Mouse (Mus musculus) neural tube, embryonic 14.5 days (tissue): ENCODE results near the gene Spout1. TPM values are rescaled to one million over a fixed set of nuclear protein-coding genes. Genes with fewer than 3 reads are reported as not detected.

ENCODE experiments used
- ATAC-seq: fragments of 200-750 bp; cut with Nextera tagmentation; 2 replicates; pipeline ENCODE4 v1.8.0; 2017; ENCODE audit warnings: low read depth, mild to moderate bottlenecking, moderate TSS enrichment, moderate library complexity
- H3K27ac ChIP-seq: fragments of 300-500 bp; sonication (generic); 2 replicates; pipeline ENCODE4 v1.5.1; 2014; ENCODE audit warnings: low read depth, mild to moderate bottlenecking, control low read depth, low read length, moderate library complexity, mixed read lengths
- H3K27me3 ChIP-seq: fragments of 300-500 bp; sonication (generic); 2 replicates; pipeline ENCODE4 v1.6.1; 2014; ENCODE audit warnings: low read length; ENCODE audit not compliant: control insufficient read depth, insufficient read depth
- H3K36me3 ChIP-seq: fragments of 300-500 bp; sonication (generic); 2 replicates; pipeline ENCODE4 v1.6.1; 2014; ENCODE audit warnings: low read length, mixed read lengths; ENCODE audit not compliant: control insufficient read depth, insufficient read depth
- H3K4me1 ChIP-seq: fragments of 300-500 bp; sonication (generic); 2 replicates; pipeline ENCODE4 v1.6.1; 2014; ENCODE audit warnings: low read length; ENCODE audit not compliant: control insufficient read depth, insufficient read depth
- H3K4me2 ChIP-seq: fragments of 300-500 bp; sonication (generic); 2 replicates; pipeline ENCODE4 v1.6.1; 2014; ENCODE audit warnings: mild to moderate bottlenecking, low read depth, low read length, control low read depth
- H3K4me3 ChIP-seq: fragments of 300-500 bp; sonication (generic); 2 replicates; pipeline ENCODE4 v1.5.1; 2014; ENCODE audit warnings: low read depth, low read length, control low read depth, mixed read lengths
- H3K9ac ChIP-seq: fragments of 300-500 bp; sonication (generic); replicated peaks from 2 replicates; pipeline ENCODE4 v1.6.1; 2014; ENCODE audit warnings: low read depth, mild to moderate bottlenecking, control low read depth, low read length, mixed read lengths
- H3K9me3 ChIP-seq: fragments of 300-500 bp; sonication (generic); 2 replicates; pipeline ENCODE4 v1.6.1; 2016; ENCODE audit warnings: low read length; ENCODE audit not compliant: control insufficient read depth
- WGBS: fragments of 180-500 bp; shearing (Covaris S2); extraction: QIAGEN DNeasy Blood & Tissue Kit; methylation state at CpG from one replicate; pipeline ENCODE4 v1.1.7; 2014; 5-methylcytosine and 5-hydroxymethylcytosine counted together
- polyA plus RNA-seq: library from polyadenylated mRNA; unstranded; fragments of >200 nt; fragmentation: Nextera tagmentation; extraction: Ambion mirVana; gene quantifications from 2 replicates; pipeline ENCODE4 v1.2.1, GENCODE M21; 2014

Spout1 gene
- 59.5 and 64.2 TPM in 2 replicates for polyA plus RNA-seq

- Histone ChIP-seq H3K36me3 (peaks cover 18% of the 10 kb centered on the region), H3K9me3 (no peaks in the 10 kb centered on the region), H3K4me2 (peak within 1 kb of the TSS; percentile 90), H3K27me3 (no peaks in the 10 kb centered on the region), H3K9ac (peak within 1 kb of the TSS; percentile 66), H3K4me3 (peak within 1 kb of the TSS; percentile 69), H3K4me1 (peaks cover 5% of the 10 kb centered on the region), H3K27ac (no peak within 1 kb of the TSS)
- peak; percentile 99 for ATAC-seq
- 3% methylated on average over 54 of the region's 54 CpGs for WGBS
These were observed at the start of gene Spout1 for GRCm38 (mm10) chr2:30177700-30178675. TSS of gene Spout1 (minus strand) at chr2:30178459.

GRCm38 (mm10) chr2:30216293-30216692 is 38.0 kb upstream of the Spout1 start:
- no peak overlapping the region for H3K27ac ChIP-seq
- H3K36me3 ChIP-seq = no peaks in the 10 kb centered on the region
- H3K4me3 ChIP-seq = no peak overlapping the region
- H3K9me3 ChIP-seq = no peaks in the 10 kb centered on the region
- no peaks in the 10 kb centered on the region for H3K27me3 ChIP-seq
- no peaks in the 10 kb centered on the region for H3K4me1 ChIP-seq
- ATAC-seq = no peak
- H3K9ac ChIP-seq = no peak overlapping the region
- no peak overlapping the region for H3K4me2 ChIP-seq
- WGBS = 96% methylated on average over 5 of the region's 5 CpGs

GRCm38 (mm10) chr2:30215493-30215892 is 37.2 kb upstream of the Spout1 start:
- H3K27ac ChIP-seq = no peak overlapping the region
- H3K4me3 ChIP-seq = no peak overlapping the region
- no peaks in the 10 kb centered on the region for H3K4me1 ChIP-seq
- no peak overlapping the region for H3K4me2 ChIP-seq
- no peak overlapping the region for H3K9ac ChIP-seq
- 79% methylated on average over 6 of the region's 6 CpGs for WGBS
- H3K27me3 ChIP-seq = no peaks in the 10 kb centered on the region
- H3K36me3 ChIP-seq = no peaks in the 10 kb centered on the region
- ATAC-seq = no peak
- H3K9me3 ChIP-seq = no peaks in the 10 kb centered on the region

GRCm38 (mm10) chr2:30214745-30215144 is 36.5 kb upstream of the Spout1 start:
- no peak overlapping the region for H3K4me2 ChIP-seq
- ATAC-seq = no peak
- no peak overlapping the region for H3K4me3 ChIP-seq
- no peaks in the 10 kb centered on the region for H3K27me3 ChIP-seq
- H3K27ac ChIP-seq = no peak overlapping the region
- no peaks in the 10 kb centered on the region for H3K36me3 ChIP-seq
- H3K9ac ChIP-seq = no peak overlapping the region
- H3K4me1 ChIP-seq = no peaks in the 10 kb centered on the region
- H3K9me3 ChIP-seq = no peaks in the 10 kb centered on the region
- 93% methylated on average over 3 of the region's 3 CpGs for WGBS

GRCm38 (mm10) chr2:30212951-30213350 is 34.7 kb upstream of the Spout1 start:
- no peak for ATAC-seq
- Histone ChIP-seq H3K4me2 (no peak overlapping the region), H3K36me3 (no peaks in the 10 kb centered on the region), H3K9ac (no peak overlapping the region), H3K4me1 (no peaks in the 10 kb centered on the region), H3K9me3 (no peaks in the 10 kb centered on the region), H3K4me3 (no peak overlapping the region), H3K27ac (no peak overlapping the region), H3K27me3 (no peaks in the 10 kb centered on the region)
- WGBS = 75% methylated on average over 1 of the region's 1 CpGs

GRCm38 (mm10) chr2:30212169-30212545 is 33.9 kb upstream of the Spout1 start:
- H3K9me3 ChIP-seq = no peaks in the 10 kb centered on the region
- no peaks in the 10 kb centered on the region for H3K4me1 ChIP-seq
- ATAC-seq = no peak
- 73% methylated on average over 4 of the region's 4 CpGs for WGBS
- no peak overlapping the region for H3K4me2 ChIP-seq
- H3K27ac ChIP-seq = no peak overlapping the region
- no peak overlapping the region for H3K9ac ChIP-seq
- no peaks in the 10 kb centered on the region for H3K36me3 ChIP-seq
- no peak overlapping the region for H3K4me3 ChIP-seq
- no peaks in the 10 kb centered on the region for H3K27me3 ChIP-seq

- Histone ChIP-seq H3K27me3 (no peaks in the 10 kb centered on the region), H3K4me2 (no peak overlapping the region), H3K4me3 (no peak overlapping the region), H3K9ac (no peak overlapping the region), H3K36me3 (no peaks in the 10 kb centered on the region), H3K27ac (no peak overlapping the region), H3K4me1 (peaks cover 1% of the 10 kb centered on the region), H3K9me3 (no peaks in the 10 kb centered on the region)
- 70% methylated on average over 6 of the region's 6 CpGs for WGBS
- ATAC-seq = no peak
These were observed 33.3 kb upstream of the Spout1 start for GRCm38 (mm10) chr2:30211408-30212168.

GRCm38 (mm10) chr2:30207886-30208285 is 29.6 kb upstream of the Spout1 start:
- Histone ChIP-seq H3K9me3 (no peaks in the 10 kb centered on the region), H3K27me3 (no peaks in the 10 kb centered on the region), H3K4me2 (no peak overlapping the region), H3K9ac (no peak overlapping the region), H3K36me3 (no peaks in the 10 kb centered on the region), H3K4me1 (peaks cover 12% of the 10 kb centered on the region), H3K4me3 (no peak overlapping the region), H3K27ac (no peak overlapping the region)
- WGBS = 77% methylated on average over 5 of the region's 5 CpGs
- ATAC-seq = no peak

- H3K36me3 ChIP-seq = no peaks in the 10 kb centered on the region
- H3K27me3 ChIP-seq = no peaks in the 10 kb centered on the region
- H3K4me1 ChIP-seq = peaks cover 12% of the 10 kb centered on the region
- no peak overlapping the region for H3K4me3 ChIP-seq
- no peak for ATAC-seq
- no peak overlapping the region for H3K9ac ChIP-seq
- 81% methylated on average over 4 of the region's 4 CpGs for WGBS
- H3K27ac ChIP-seq = no peak overlapping the region
- H3K4me2 ChIP-seq = no peak overlapping the region
- H3K9me3 ChIP-seq = no peaks in the 10 kb centered on the region
These were observed 29.1 kb upstream of the Spout1 start for GRCm38 (mm10) chr2:30207401-30207800.
